Mouse (Mus musculus): Measurements from ENCODE around the gene Crabp2. TPM values are rescaled to one million over a fixed set of nuclear protein-coding genes. Genes with fewer than 3 reads are reported as not detected.
A peak's percentile ranks its signal among the peaks of the same experiment; 100 is the strongest.

The Crabp2 gene
- total and polyA plus RNA-seq, 3 experiments, result 0.38 to 1.0 TPM; not detected in 1

DNA sequence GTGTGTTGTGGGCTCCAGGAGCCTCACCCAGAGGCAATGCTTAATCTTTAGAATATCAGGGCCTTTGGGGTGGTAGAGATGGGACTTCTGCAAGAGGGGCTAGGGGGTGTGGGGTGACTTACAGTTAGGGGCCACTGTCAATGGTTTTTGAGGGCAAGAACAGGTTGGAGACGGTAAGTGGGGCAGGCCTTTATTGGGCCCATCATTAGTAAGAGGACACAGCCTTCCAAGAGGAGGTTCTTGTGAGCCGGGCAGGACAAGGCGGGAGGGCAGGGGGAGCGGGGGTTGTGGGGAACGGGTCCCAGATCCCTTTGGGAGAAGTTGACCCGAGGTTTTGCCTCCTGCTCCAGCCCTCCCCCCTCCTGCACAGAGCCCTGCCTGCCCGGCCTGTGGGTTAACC, 35.0 kb upstream of the Crabp2 start:
- TF ChIP-seq RAD21 (IDR thresholded peaks at IDR 0.05; ENCODE audit: low read depth, low read length), result no peak
- no peak for TF ChIP-seq KAT2A (IDR thresholded peaks at IDR 0.05; ENCODE audit: insufficient replicate concordance, low read length)
- TF ChIP-seq PAX5 (IDR thresholded peaks at IDR 0.05; ENCODE audit: low read length), result no peak
- TF ChIP-seq NELFE (IDR thresholded peaks at IDR 0.05; ENCODE audit: low read depth, low read length), result no peak
- no peak for TF ChIP-seq BHLHE40 (IDR thresholded peaks at IDR 0.05; ENCODE audit: low read depth, low read length)
- TF ChIP-seq ETS1 (conservative IDR thresholded peaks at IDR 0.05; ENCODE audit: low read depth, low read length), result no peak
- TF ChIP-seq RCOR1 (conservative IDR thresholded peaks at IDR 0.05; ENCODE audit: low read depth, low read length), result no peak
- TF ChIP-seq CTCF (conservative IDR thresholded peaks at IDR 0.05 in 1 of 2, IDR thresholded peaks at IDR 0.05 in 1 of 2; ENCODE audit: low read depth in 2 of 2, low read length in 2 of 2), result no peak
- no peak for TF ChIP-seq MYC (IDR thresholded peaks at IDR 0.05; ENCODE audit: low read depth, low read length)
- TF ChIP-seq CHD1 (IDR thresholded peaks at IDR 0.05; ENCODE audit: low read depth, low read length), result no peak
- no peak for TF ChIP-seq IRF4 (IDR thresholded peaks at IDR 0.05; ENCODE audit: low read depth, low read length)
- TF ChIP-seq USF1 (IDR thresholded peaks at IDR 0.05; ENCODE audit: low read depth, low read length), result no peak
- no peak for TF ChIP-seq CHD2 (IDR thresholded peaks at IDR 0.05; ENCODE audit: low read length)
- Histone ChIP-seq H3K36me3 (replicated peaks in 1 of 2; ENCODE audit: control insufficient read depth in 1 of 2, insufficient read depth in 1 of 2, low read length in 1 of 2) (peaks cover 32 to 71% of the 10 kb centered on the region in 2 experiments), H3K9ac (ENCODE audit: insufficient read depth, low read depth) (no peak overlapping the region), H3K9me3 (replicated peaks; ENCODE audit: low read length) (no peaks in the 10 kb centered on the region), H3K27ac (ENCODE audit: insufficient read depth, low read depth) (no peak overlapping the region), H3K4me2 (ENCODE audit: insufficient read depth, low read depth, poor library complexity, severe bottlenecking) (no peak overlapping the region), H3K79me2 (replicated peaks; ENCODE audit: control insufficient read depth, extremely low read depth, insufficient read depth, poor library complexity, severe bottlenecking) (peaks cover 46% of the 10 kb centered on the region), H3K4me3 (replicated peaks in 1 of 3; ENCODE audit: low read depth in 2 of 3, low read length in 2 of 3, poor library complexity in 1 of 3) (no peak overlapping the region), H3K4me1 (ENCODE audit: control insufficient read depth in 1 of 2, insufficient read depth in 2 of 2) (peaks cover 10 to 38% of the 10 kb centered on the region in 2 experiments), H3K27me3 (replicated peaks) (no peaks in the 10 kb centered on the region)
- DNase-seq (ENCODE audit: extremely low read depth), result no peak
- dilution Hi-C loops (cut with MboI; ENCODE audit: extremely low pct_ligation_motif_present, extremely low pct_unique_long_range_greater_than_20kb, low sequenced_read_pairs), result no loop called here
- in situ Hi-C loops (cut with MboI; ENCODE audit: low pct_ligation_motif_present, low pct_unique_long_range_greater_than_20kb, low sequenced_read_pairs), result no loop called here

DNA sequence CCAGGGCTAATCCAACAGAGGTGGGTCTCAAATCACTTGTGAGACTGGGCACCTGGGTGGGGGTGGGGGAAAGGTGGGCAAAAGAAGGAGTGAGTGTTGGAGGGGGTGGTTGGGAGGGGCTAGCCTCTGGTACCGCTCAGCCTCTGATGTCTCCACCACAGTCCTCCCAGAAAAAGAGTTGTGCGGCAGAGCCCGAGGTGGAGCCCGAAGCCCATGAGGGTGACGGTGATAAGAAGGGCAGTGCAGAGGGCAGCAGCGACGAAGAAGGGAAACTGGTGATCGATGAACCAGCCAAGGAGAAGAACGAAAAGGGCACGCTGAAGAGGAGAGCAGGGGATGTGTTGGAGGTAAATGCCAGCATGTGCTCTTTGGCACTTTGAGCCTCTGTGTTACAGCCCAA, 34.6 kb upstream of the Crabp2 start:
- peaks cover 42% of the 10 kb centered on the region for H3K79me2 ChIP-seq (replicated peaks; ENCODE audit: control insufficient read depth, extremely low read depth, insufficient read depth, poor library complexity, severe bottlenecking)
- H3K4me3 ChIP-seq (replicated peaks in 1 of 3; ENCODE audit: low read depth in 2 of 3, low read length in 2 of 3, poor library complexity in 1 of 3), result no peak overlapping the region
- no peaks in the 10 kb centered on the region for H3K9me3 ChIP-seq (replicated peaks; ENCODE audit: low read length)
- no peak overlapping the region for H3K27ac ChIP-seq (ENCODE audit: insufficient read depth, low read depth)
- dilution Hi-C loops (cut with MboI; ENCODE audit: extremely low pct_ligation_motif_present, extremely low pct_unique_long_range_greater_than_20kb, low sequenced_read_pairs), result no loop called here
- peaks cover 8 to 36% of the 10 kb centered on the region in 2 experiments for H3K4me1 ChIP-seq (ENCODE audit: control insufficient read depth in 1 of 2, insufficient read depth in 2 of 2)
- peaks cover 32 to 71% of the 10 kb centered on the region in 2 experiments for H3K36me3 ChIP-seq (replicated peaks in 1 of 2; ENCODE audit: control insufficient read depth in 1 of 2, insufficient read depth in 1 of 2, low read length in 1 of 2)
- TF ChIP-seq MAZ (IDR thresholded peaks at IDR 0.05; ENCODE audit: low read depth, low read length) (no peak), PAX5 (IDR thresholded peaks at IDR 0.05; ENCODE audit: low read length) (no peak), CHD1 (IDR thresholded peaks at IDR 0.05; ENCODE audit: low read depth, low read length) (no peak)
- H3K4me2 ChIP-seq (ENCODE audit: insufficient read depth, low read depth, poor library complexity, severe bottlenecking), result no peak overlapping the region
- in situ Hi-C loops (cut with MboI; ENCODE audit: low pct_ligation_motif_present, low pct_unique_long_range_greater_than_20kb, low sequenced_read_pairs), result no loop called here
- no peaks in the 10 kb centered on the region for H3K27me3 ChIP-seq (replicated peaks)
- DNase-seq (ENCODE audit: extremely low read depth), result no peak
- no peak overlapping the region for H3K9ac ChIP-seq (ENCODE audit: insufficient read depth, low read depth)

DNA sequence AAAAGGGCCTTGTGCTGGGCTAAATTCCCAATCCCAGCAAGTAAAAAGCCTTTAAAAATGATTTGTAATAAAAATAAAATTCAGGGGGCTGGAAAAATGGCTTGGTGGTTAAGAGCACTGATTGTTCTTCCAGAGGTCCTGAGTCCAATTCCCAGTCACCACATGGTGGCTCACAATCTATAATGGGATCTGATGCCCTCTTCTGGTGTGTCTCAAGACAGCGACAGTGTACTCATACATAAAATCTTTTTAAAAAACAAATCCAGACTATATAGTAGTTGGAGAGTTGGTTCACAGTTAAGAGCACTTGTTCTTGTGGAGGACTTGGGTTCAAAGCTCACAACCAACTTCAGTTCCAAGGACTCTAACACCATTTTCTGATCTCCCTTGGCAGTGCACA, 31.5 kb upstream of the Crabp2 start:
- H3K4me1 ChIP-seq (ENCODE audit: control insufficient read depth in 1 of 2, insufficient read depth in 2 of 2), result peaks cover 0 to 20% of the 10 kb centered on the region in 2 experiments; a peak in 2 of 4 replicates

More for the DNA sequence above, 31.5 kb upstream of the Crabp2 start:
- Histone ChIP-seq H3K79me2 (replicated peaks; ENCODE audit: control insufficient read depth, extremely low read depth, insufficient read depth, poor library complexity, severe bottlenecking) (peaks cover 27% of the 10 kb centered on the region), H3K4me3 (replicated peaks in 1 of 3; ENCODE audit: low read depth in 2 of 3, low read length in 2 of 3, poor library complexity in 1 of 3) (no peak overlapping the region), H3K4me2 (ENCODE audit: insufficient read depth, low read depth, poor library complexity, severe bottlenecking) (no peak overlapping the region), H3K9me3 (replicated peaks; ENCODE audit: low read length) (no peaks in the 10 kb centered on the region), H3K9ac (ENCODE audit: insufficient read depth, low read depth) (no peak overlapping the region), H3K36me3 (replicated peaks in 1 of 2; ENCODE audit: control insufficient read depth in 1 of 2, insufficient read depth in 1 of 2, low read length in 1 of 2) (peaks cover 33 to 66% of the 10 kb centered on the region in 2 experiments), H3K27ac (ENCODE audit: insufficient read depth, low read depth) (no peak overlapping the region), H3K27me3 (replicated peaks) (no peaks in the 10 kb centered on the region)
- TF ChIP-seq USF1 (IDR thresholded peaks at IDR 0.05; ENCODE audit: low read depth, low read length) (no peak), CTCF (conservative IDR thresholded peaks at IDR 0.05 in 1 of 2, IDR thresholded peaks at IDR 0.05 in 1 of 2; ENCODE audit: low read depth in 2 of 2, low read length in 2 of 2) (peak in 1 of 2 experiments; percentile 45; a peak in 2 of 4 replicates)
- no peak for DNase-seq (ENCODE audit: extremely low read depth)
- dilution Hi-C loops (cut with MboI; ENCODE audit: extremely low pct_ligation_motif_present, extremely low pct_unique_long_range_greater_than_20kb, low sequenced_read_pairs) (no loop called here), in situ Hi-C loops (cut with MboI; ENCODE audit: low pct_ligation_motif_present, low pct_unique_long_range_greater_than_20kb, low sequenced_read_pairs) (no loop called here)
